Comparison of ENCODE assay signal across 11 mouse cellular contexts in the genomic region with DNA sequence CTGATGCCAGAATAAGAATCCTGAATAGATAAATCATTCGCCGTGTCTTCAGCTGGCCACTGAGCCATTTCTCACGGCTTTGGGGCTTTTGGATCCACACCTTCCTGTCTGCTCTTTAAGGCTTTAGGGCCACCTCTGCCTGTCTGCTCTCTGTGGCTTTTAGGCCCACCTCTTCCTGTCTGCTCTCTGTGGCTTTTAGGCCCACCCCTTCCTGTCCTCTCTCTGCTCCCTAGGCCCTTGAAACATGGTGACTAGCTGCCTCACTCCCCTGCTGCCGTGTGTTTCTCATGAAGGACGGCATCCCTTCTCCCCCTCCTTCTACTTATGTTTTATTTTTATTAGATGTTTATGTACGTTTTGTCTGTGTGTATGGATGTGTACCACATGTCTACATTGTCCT.
DNase-seq lines count a peak whose midpoint lies in the region.
"Had no signal": no experiment of that assay in that cellular context is flagged by ENCODE, and none has a peak within 500 bp of the region (broad histone marks: within the 10 kb centered on the region; RNA-seq: fewer than 3 reads in every experiment).

No protein-coding gene starts in this region.

- DNase-seq in spleen, postnatal 36 days (ENCODE audit: low spot score in 2 of 2) = peak; percentile 20 to 25
- DNase-seq in spleen, adult 12 weeks (ENCODE audit: low spot score) = no peak
- DNase-seq in induced T-regulatory cell, adult 2 months (ENCODE audit: low read depth) = peak; percentile 52
- DNase-seq in thymus, adult 18-20 months = peak; percentile 34 to 39
- DNase-seq in lung, postnatal 10 days = no peak
- DNase-seq in left cerebral cortex, adult 11 months (ENCODE audit: low spot score) = no peak
- no peak for DNase-seq in urinary bladder, postnatal 36 days (ENCODE audit: low spot score in 2 of 2)
- DNase-seq in kidney, postnatal 25 days = no peak
- DNase-seq: cerebellum, postnatal 14 days; gastrocnemius, postnatal 14 days; kidney, adult 9 months had no signal

Comparison
In these comparisons a context has a peak if more than half of its experiments do, and no peak if none do; other contexts are left out.
1. DNase-seq: peak in spleen, postnatal 36 days (2 of 2), induced T-regulatory cell, adult 2 months (single experiment) and thymus, adult 18-20 months (2 of 2); none in spleen, adult 12 weeks (single experiment), lung, postnatal 10 days (single experiment), left cerebral cortex, adult 11 months (single experiment), urinary bladder, postnatal 36 days (0 of 2) and kidney, postnatal 25 days (0 of 2).